Mouse (Mus musculus) stomach, embryonic 15.5 days (tissue): ENCODE measurements at regions not wholly inside any gene's neighbourhood (a gene's known extent, or its start where the extent isn't known, plus 50 kb on each side); places are given as distances from the start of the nearest gene placed in this dataset.
"Not testable (repeated sequence)": the region's sequence is repeated elsewhere in the genome, so short reads cannot be mapped to it uniquely, and the experiment has no call there.

Experiments
- ATAC-seq: fragments of 200-750 bp; cut with Nextera tagmentation; 2 replicates; pipeline ENCODE4 v1.8.0; 2017; ENCODE audit warnings: low read depth, moderate number of reproducible peaks, moderate TSS enrichment; ENCODE audit not compliant: insufficient read depth, low FRiP score
- H3K27ac ChIP-seq: fragments of 300-500 bp; sonication (generic); 2 replicates; pipeline ENCODE4 v1.5.1; 2015; ENCODE audit warnings: mild to moderate bottlenecking, inconsistent platforms
- H3K27me3 ChIP-seq: fragments of 300-500 bp; sonication (generic); replicated peaks from 2 replicates; pipeline ENCODE4 v1.6.1; 2015; ENCODE audit warnings: inconsistent platforms
- H3K36me3 ChIP-seq: fragments of 300-500 bp; sonication (generic); 2 replicates; pipeline ENCODE4 v1.6.1; 2015; ENCODE audit warnings: inconsistent platforms
- H3K4me1 ChIP-seq: fragments of 300-500 bp; sonication (generic); 2 replicates; pipeline ENCODE4 v1.6.1; 2015; ENCODE audit warnings: inconsistent platforms
- H3K4me2 ChIP-seq: fragments of 300-500 bp; sonication (generic); 2 replicates; pipeline ENCODE4 v1.6.1; 2015; ENCODE audit warnings: mild to moderate bottlenecking, inconsistent platforms
- H3K4me3 ChIP-seq: fragments of 300-500 bp; sonication (generic); replicated peaks from 2 replicates; pipeline ENCODE4 v1.5.1; 2015; ENCODE audit warnings: inconsistent platforms
- H3K9ac ChIP-seq: fragments of 300-500 bp; sonication (generic); 2 replicates; pipeline ENCODE4 v1.6.1; 2015; ENCODE audit warnings: inconsistent platforms
- H3K9me3 ChIP-seq: fragments of 300-500 bp; sonication (generic); 2 replicates; pipeline ENCODE4 v1.6.1; 2016; ENCODE audit warnings: inconsistent platforms
- WGBS: fragments of 180-500 bp; shearing (Covaris S2); methylation state at CpG from one replicate; pipeline ENCODE4 v1.1.7; 2015; 5-methylcytosine and 5-hydroxymethylcytosine counted together

- Histone ChIP-seq H3K4me1 (no peaks in the 10 kb centered on the region), H3K27me3 (no peaks in the 10 kb centered on the region), H3K36me3 (no peaks in the 10 kb centered on the region), H3K4me2 (no peak overlapping the region), H3K9me3 (no peaks in the 10 kb centered on the region), H3K9ac (no peak overlapping the region), H3K4me3 (no peak overlapping the region), H3K27ac (no peak overlapping the region)
- 39% methylated on average over 2 of the region's 2 CpGs for WGBS
- no peak for ATAC-seq
These were observed 132.8 kb downstream of the Akr1d1 start for GRCm38 (mm10) chr6:37662747-37663146.

GRCm38 (mm10) chr6:37665576-37665975 lies 135.6 kb downstream of the Akr1d1 start:
- Histone ChIP-seq H3K9ac (no peak overlapping the region), H3K27me3 (no peaks in the 10 kb centered on the region), H3K36me3 (no peaks in the 10 kb centered on the region), H3K4me1 (no peaks in the 10 kb centered on the region), H3K9me3 (no peaks in the 10 kb centered on the region), H3K4me2 (no peak overlapping the region), H3K27ac (no peak overlapping the region), H3K4me3 (no peak overlapping the region)
- 66% methylated on average over 5 of the region's 5 CpGs for WGBS
- no peak for ATAC-seq

GRCm38 (mm10) chr6:37669407-37669806 lies 139.4 kb downstream of the Akr1d1 start:
- ATAC-seq = no peak
- 58% methylated on average over 2 of the region's 2 CpGs for WGBS

GRCm38 (mm10) chr6:37670701-37671100 lies 140.7 kb downstream of the Akr1d1 start:
- H3K4me1 ChIP-seq = no peaks in the 10 kb centered on the region
- H3K9ac ChIP-seq = no peak overlapping the region
- H3K4me3 ChIP-seq = no peak overlapping the region
- H3K27me3 ChIP-seq = no peaks in the 10 kb centered on the region
- 75% methylated on average over 3 of the region's 3 CpGs for WGBS
- H3K27ac ChIP-seq = no peak overlapping the region
- no peaks in the 10 kb centered on the region for H3K9me3 ChIP-seq
- no peak overlapping the region for H3K4me2 ChIP-seq
- no peaks in the 10 kb centered on the region for H3K36me3 ChIP-seq
- ATAC-seq = no peak

More at GRCm38 (mm10) chr6:37669407-37669806, 139.4 kb downstream of the Akr1d1 start:
- H3K27ac ChIP-seq = no peak overlapping the region
- H3K4me1 ChIP-seq = no peaks in the 10 kb centered on the region
- no peak overlapping the region for H3K9ac ChIP-seq
- no peak overlapping the region for H3K4me2 ChIP-seq
- H3K27me3 ChIP-seq = no peaks in the 10 kb centered on the region
- no peaks in the 10 kb centered on the region for H3K36me3 ChIP-seq
- H3K4me3 ChIP-seq = no peak overlapping the region
- no peaks in the 10 kb centered on the region for H3K9me3 ChIP-seq

GRCm38 (mm10) chr6:37679871-37680270 lies 149.9 kb downstream of the Akr1d1 start:
- WGBS = 46% methylated on average over 3 of the region's 3 CpGs
- Histone ChIP-seq H3K4me1 (no peaks in the 10 kb centered on the region), H3K9me3 (no peaks in the 10 kb centered on the region), H3K9ac (no peak overlapping the region), H3K36me3 (no peaks in the 10 kb centered on the region), H3K4me2 (no peak overlapping the region), H3K4me3 (no peak overlapping the region), H3K27me3 (no peaks in the 10 kb centered on the region), H3K27ac (no peak overlapping the region)
- no peak for ATAC-seq

GRCm38 (mm10) chr6:37681331-37681730 lies 151.4 kb downstream of the Akr1d1 start:
- ATAC-seq = not testable (repeated sequence)

GRCm38 (mm10) chr6:37686094-37686493 lies 156.1 kb downstream of the Akr1d1 start:
- ATAC-seq = no peak
- no peaks in the 10 kb centered on the region for H3K36me3 ChIP-seq
- WGBS = 94% methylated on average over 14 of the region's 14 CpGs

More at GRCm38 (mm10) chr6:37681331-37681730, 151.4 kb downstream of the Akr1d1 start:
- H3K4me1 ChIP-seq, H3K27me3 ChIP-seq, H3K27ac ChIP-seq, H3K4me2 ChIP-seq, H3K4me3 ChIP-seq, H3K9me3 ChIP-seq, H3K9ac ChIP-seq, H3K36me3 ChIP-seq: not testable (repeated sequence)
- WGBS = 62% methylated on average over 2 of the region's 2 CpGs

GRCm38 (mm10) chr6:37688866-37689617 lies 159.1 kb downstream of the Akr1d1 start:
- H3K4me1 ChIP-seq = no peaks in the 10 kb centered on the region
- no peak overlapping the region for H3K4me3 ChIP-seq
- H3K9me3 ChIP-seq = no peaks in the 10 kb centered on the region
- no peaks in the 10 kb centered on the region for H3K27me3 ChIP-seq
- no peak overlapping the region for H3K4me2 ChIP-seq
- 42% methylated on average over 1 of the region's 1 CpGs for WGBS
- H3K9ac ChIP-seq = no peak overlapping the region
- H3K27ac ChIP-seq = no peak overlapping the region
- no peak for ATAC-seq
- no peaks in the 10 kb centered on the region for H3K36me3 ChIP-seq

More at GRCm38 (mm10) chr6:37686094-37686493, 156.1 kb downstream of the Akr1d1 start:
- Histone ChIP-seq H3K9me3 (no peaks in the 10 kb centered on the region), H3K4me1 (no peaks in the 10 kb centered on the region), H3K27ac (no peak overlapping the region), H3K27me3 (no peaks in the 10 kb centered on the region), H3K4me3 (no peak overlapping the region), H3K4me2 (no peak overlapping the region), H3K9ac (no peak overlapping the region)

GRCm38 (mm10) chr6:37689696-37690095 lies 159.7 kb downstream of the Akr1d1 start:
- H3K36me3 ChIP-seq = no peaks in the 10 kb centered on the region
- no peaks in the 10 kb centered on the region for H3K9me3 ChIP-seq
- H3K4me1 ChIP-seq = no peaks in the 10 kb centered on the region
- H3K27ac ChIP-seq = no peak overlapping the region
- no peak overlapping the region for H3K9ac ChIP-seq
- H3K4me2 ChIP-seq = no peak overlapping the region
- no peak overlapping the region for H3K4me3 ChIP-seq
- no peaks in the 10 kb centered on the region for H3K27me3 ChIP-seq
- no peak for ATAC-seq

- Histone ChIP-seq H3K27ac (no peak overlapping the region), H3K4me3 (no peak overlapping the region), H3K27me3 (no peaks in the 10 kb centered on the region), H3K4me2 (no peak overlapping the region), H3K9ac (no peak overlapping the region), H3K36me3 (no peaks in the 10 kb centered on the region), H3K9me3 (no peaks in the 10 kb centered on the region), H3K4me1 (no peaks in the 10 kb centered on the region)
- WGBS = 86% methylated on average over 7 of the region's 7 CpGs
- no peak for ATAC-seq
These were observed 162.1 kb downstream of the Akr1d1 start for GRCm38 (mm10) chr6:37691976-37692644.

- Histone ChIP-seq H3K36me3 (no peaks in the 10 kb centered on the region), H3K4me1 (no peaks in the 10 kb centered on the region), H3K9ac (no peak overlapping the region), H3K9me3 (no peaks in the 10 kb centered on the region), H3K4me2 (no peak overlapping the region), H3K27me3 (no peaks in the 10 kb centered on the region), H3K27ac (no peak overlapping the region), H3K4me3 (no peak overlapping the region)
- WGBS = 71% methylated on average over 2 of the region's 2 CpGs
- no peak for ATAC-seq
These were observed 162.8 kb downstream of the Akr1d1 start for GRCm38 (mm10) chr6:37692758-37693157.

GRCm38 (mm10) chr6:37696074-37696473 lies 166.1 kb downstream of the Akr1d1 start:
- H3K36me3 ChIP-seq = no peaks in the 10 kb centered on the region
- no peaks in the 10 kb centered on the region for H3K27me3 ChIP-seq
- ATAC-seq = no peak
- no peaks in the 10 kb centered on the region for H3K9me3 ChIP-seq
- H3K4me2 ChIP-seq = no peak overlapping the region
- no peak overlapping the region for H3K27ac ChIP-seq
- H3K9ac ChIP-seq = no peak overlapping the region
- no peaks in the 10 kb centered on the region for H3K4me1 ChIP-seq
- no peak overlapping the region for H3K4me3 ChIP-seq
